Mouse (Mus musculus) retina, adult 2 months (tissue): Measurements from ENCODE around the gene Nfkbil1.
A peak's percentile ranks its signal among the peaks of the same experiment; 100 is the strongest.

Experiments
- DNase-seq: peaks from one replicate; pipeline ENCODE4 v3.0.0-alpha.2; 2012; ENCODE audit warnings: low read depth, low spot score

Nfkbil1 gene

GRCm38 (mm10) chr17:35235614-35236389 is at the start of gene Nfkbil1:
Gene Nfkbil1 (minus strand): TSS chr17:35235792.
- DNase-seq = peak; percentile 88

- no peak for DNase-seq
Measured at GRCm38 (mm10) chr17:35280276-35280675, 44.7 kb upstream of the Nfkbil1 start.

- DNase-seq = no peak
Measured at GRCm38 (mm10) chr17:35278957-35279688, 43.5 kb upstream of the Nfkbil1 start.

GRCm38 (mm10) chr17:35278049-35278448 is 42.5 kb upstream of the Nfkbil1 start:
- DNase-seq = no peak

- DNase-seq = no peak
Measured at GRCm38 (mm10) chr17:35276304-35276864, 40.8 kb upstream of the Nfkbil1 start.

- peak; percentile 60 for DNase-seq
Measured at GRCm38 (mm10) chr17:35274770-35275169, 39.2 kb upstream of the Nfkbil1 start.

- no peak for DNase-seq
Measured at GRCm38 (mm10) chr17:35272249-35272648, 36.7 kb upstream of the Nfkbil1 start.

- DNase-seq = no peak
Measured at GRCm38 (mm10) chr17:35269653-35270347, 34.2 kb upstream of the Nfkbil1 start.

GRCm38 (mm10) chr17:35267399-35268086 is 32.0 kb upstream of the Nfkbil1 start:
- DNase-seq = no peak

- no peak for DNase-seq
Measured at GRCm38 (mm10) chr17:35263523-35263883, 27.9 kb upstream of the Nfkbil1 start.

- DNase-seq = peak; percentile 80
Measured at GRCm38 (mm10) chr17:35262664-35263522, 27.3 kb upstream of the Nfkbil1 start, which contains the start of gene H2-D1. Gene H2-D1 (plus strand): TSS chr17:35262730.

GRCm38 (mm10) chr17:35261651-35262050 is 26.1 kb upstream of the Nfkbil1 start:
- no peak for DNase-seq

- DNase-seq = no peak
Measured at GRCm38 (mm10) chr17:35259621-35260020, 24.0 kb upstream of the Nfkbil1 start.

- DNase-seq = no peak
Measured at GRCm38 (mm10) chr17:35258492-35259478, 23.2 kb upstream of the Nfkbil1 start.

GRCm38 (mm10) chr17:35257824-35258491 is 22.4 kb upstream of the Nfkbil1 start:
- DNase-seq = peak; percentile 84

GRCm38 (mm10) chr17:35257378-35257777 is 21.8 kb upstream of the Nfkbil1 start:
- DNase-seq = no peak

- no peak for DNase-seq
Measured at GRCm38 (mm10) chr17:35255704-35256103, 20.1 kb upstream of the Nfkbil1 start.

GRCm38 (mm10) chr17:35255301-35255700 is 19.7 kb upstream of the Nfkbil1 start:
- DNase-seq = no peak
